Comparison of ENCODE assay signal across 7 mouse cellular contexts in the genomic region with DNA sequence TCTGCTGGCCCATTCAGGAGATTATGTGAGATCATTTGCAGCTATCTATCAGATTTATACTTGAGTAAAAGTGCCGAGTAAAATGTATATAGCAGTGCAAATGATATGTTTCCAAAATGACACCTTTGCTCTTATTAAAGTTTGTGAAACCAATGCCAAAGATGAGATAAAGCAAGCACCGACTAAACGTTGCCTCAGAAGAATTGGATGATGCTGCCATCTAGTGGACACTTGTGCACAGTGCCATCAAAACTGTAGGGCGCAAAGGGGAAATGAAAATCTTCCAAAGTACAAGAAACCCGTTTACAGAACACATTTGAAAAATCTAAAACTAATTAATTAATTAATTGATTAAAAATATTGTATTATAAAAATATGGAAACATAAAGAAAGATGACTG.
DNase-seq lines count a peak whose midpoint lies in the region; ATAC-seq and TF ChIP-seq lines count a peak whose summit lies in the region.

No protein-coding gene starts in this region.

- H3K9ac ChIP-seq in intestine, embryonic 16.5 days (ENCODE audit: low read depth, low read length) = no peak overlapping the region
- H3K9ac ChIP-seq in liver, adult 2 months (ENCODE audit: low read depth, low read length) = no peak overlapping the region

- no peak for TF ChIP-seq CTCF in thymus, adult 2 months (IDR thresholded peaks at IDR 0.05; ENCODE audit: borderline replicate concordance, control insufficient read depth, extremely low read depth, insufficient read depth, low read length, poor library complexity)
- peak; percentile 53 for TF ChIP-seq CTCF in liver, adult 2 months (IDR thresholded peaks at IDR 0.05; ENCODE audit: low read depth, low read length)

- no peak overlapping the region for H3K4me3 ChIP-seq in thymus, adult 2 months (ENCODE audit: control insufficient read depth, insufficient read depth, low read length)
- no peak overlapping the region for H3K4me3 ChIP-seq in intestine, embryonic 16.5 days (ENCODE audit: low read length)
- no peak overlapping the region for H3K4me3 ChIP-seq in liver, adult 2 months (ENCODE audit: insufficient read depth, low read depth, low read length)

- no peaks in the 10 kb centered on the region for H3K79me2 ChIP-seq in liver, adult 2 months (ENCODE audit: control insufficient read depth, insufficient read depth, low read length)

- TF ChIP-seq POLR2A in thymus, adult 2 months (IDR thresholded peaks at IDR 0.05; ENCODE audit: control insufficient read depth, extremely low read depth, insufficient read depth, low read length, poor library complexity) = no peak
- no peak for TF ChIP-seq POLR2A in liver, adult 2 months (IDR thresholded peaks at IDR 0.05; ENCODE audit: extremely low read depth, insufficient read depth, low read length)

- H3K4me2 ChIP-seq in intestine, embryonic 16.5 days (ENCODE audit: low read depth, low read length) = no peak overlapping the region

- no peaks in the 10 kb centered on the region for H3K36me3 ChIP-seq in thymus, adult 2 months (ENCODE audit: control insufficient read depth, insufficient read depth, low read length)
- no peaks in the 10 kb centered on the region for H3K36me3 ChIP-seq in intestine, embryonic 16.5 days (ENCODE audit: control insufficient read depth, insufficient read depth, low read length)
- H3K36me3 ChIP-seq in liver, adult 2 months (ENCODE audit: control insufficient read depth, insufficient read depth, low read length) = no peaks in the 10 kb centered on the region

- ATAC-seq in erythroid progenitor cell, adult 5-6 weeks (replicated peaks; ENCODE audit: low FRiP score, poor library complexity, severe bottlenecking) = peak; percentile 72
- peak; percentile 59; the same call in 1 of the 2 replicates for ATAC-seq in intestine, embryonic 16.5 days
- ATAC-seq in neutrophil, adult 5-6 weeks (ENCODE audit: extremely low read depth, insufficient number of reproducible peaks, low FRiP score, poor library complexity, severe bottlenecking) = peak; percentile 87; the same call in 1 of the 2 replicates

- H3K4me1 ChIP-seq in thymus, adult 2 months (replicated peaks; ENCODE audit: control insufficient read depth, insufficient read depth, low read length) = no peaks in the 10 kb centered on the region
- no peaks in the 10 kb centered on the region for H3K4me1 ChIP-seq in intestine, embryonic 16.5 days (ENCODE audit: control insufficient read depth, insufficient read depth, low read length)
- H3K4me1 ChIP-seq in liver, adult 2 months (ENCODE audit: control insufficient read depth, insufficient read depth, low read length) = no peaks in the 10 kb centered on the region

- no peaks in the 10 kb centered on the region for H3K27me3 ChIP-seq in thymus, adult 2 months (ENCODE audit: control insufficient read depth, insufficient read depth, low read length)
- no peaks in the 10 kb centered on the region for H3K27me3 ChIP-seq in intestine, embryonic 16.5 days (replicated peaks; ENCODE audit: control insufficient read depth, insufficient read depth, low read length)
- H3K27me3 ChIP-seq in liver, adult 2 months (ENCODE audit: control insufficient read depth, insufficient read depth, low read length) = no peaks in the 10 kb centered on the region

- 5% methylated on average over 5 of the region's 5 CpGs for WGBS in thymus, adult 2 months
- 5% methylated on average over 5 of the region's 5 CpGs for WGBS in intestine, embryonic 16.5 days
- 7% methylated on average over 5 of the region's 5 CpGs for WGBS in liver, adult 2 months

- no peaks in the 10 kb centered on the region for H3K9me3 ChIP-seq in intestine, embryonic 16.5 days (ENCODE audit: control insufficient read depth, low read length)

- DNase-seq in thymus, adult 2 months = peak; percentile 5
- no peak for DNase-seq in thymus, adult 18-20 months
- peak; percentile 10 for DNase-seq in adrenal gland, postnatal 25 days
- DNase-seq in liver, adult 2 months (ENCODE audit: extremely low read depth, low read depth, low spot score) = peak; percentile 40

- H3K27ac ChIP-seq in thymus, adult 2 months (ENCODE audit: control insufficient read depth, insufficient read depth, low read length) = no peak overlapping the region
- no peak overlapping the region for H3K27ac ChIP-seq in intestine, embryonic 16.5 days (ENCODE audit: low read length)
- H3K27ac ChIP-seq in liver, adult 2 months (replicated peaks; ENCODE audit: insufficient read depth, low read depth, low read length) = no peak overlapping the region

Comparison
In these comparisons a context has a peak if more than half of its experiments do, and no peak if none do; other contexts are left out.
1. DNase-seq: peak in thymus, adult 2 months (single experiment), adrenal gland, postnatal 25 days (single experiment) and liver, adult 2 months (single experiment); none in thymus, adult 18-20 months (0 of 2).
2. Peak in every context shown above with its lines, with median percentiles within 50 percentile points of each other: ATAC-seq.